Mouse (Mus musculus) layer of hippocampus, postnatal 36 days (tissue): ENCODE results near the gene Hist1h4j. TPM values are rescaled to one million over a fixed set of nuclear protein-coding genes. Genes with fewer than 3 reads are reported as not detected.
"Not testable (repeated sequence)": the region's sequence is repeated elsewhere in the genome, so short reads cannot be mapped to it uniquely, and the experiment has no call there.

Source experiments
- DNase-seq, 2 experiments: peaks; one replicate each; pipeline ENCODE4 v3.0.0; 2022
- total RNA-seq, 2 experiments: library from RNA; stranded (reverse); gene quantifications; 2 replicates each; pipeline ENCODE4 v1.2.3; 2021

Hist1h4j gene
- total RNA-seq, result 10 to 100 TPM; 15.7 to 17.9 TPM

DNA sequence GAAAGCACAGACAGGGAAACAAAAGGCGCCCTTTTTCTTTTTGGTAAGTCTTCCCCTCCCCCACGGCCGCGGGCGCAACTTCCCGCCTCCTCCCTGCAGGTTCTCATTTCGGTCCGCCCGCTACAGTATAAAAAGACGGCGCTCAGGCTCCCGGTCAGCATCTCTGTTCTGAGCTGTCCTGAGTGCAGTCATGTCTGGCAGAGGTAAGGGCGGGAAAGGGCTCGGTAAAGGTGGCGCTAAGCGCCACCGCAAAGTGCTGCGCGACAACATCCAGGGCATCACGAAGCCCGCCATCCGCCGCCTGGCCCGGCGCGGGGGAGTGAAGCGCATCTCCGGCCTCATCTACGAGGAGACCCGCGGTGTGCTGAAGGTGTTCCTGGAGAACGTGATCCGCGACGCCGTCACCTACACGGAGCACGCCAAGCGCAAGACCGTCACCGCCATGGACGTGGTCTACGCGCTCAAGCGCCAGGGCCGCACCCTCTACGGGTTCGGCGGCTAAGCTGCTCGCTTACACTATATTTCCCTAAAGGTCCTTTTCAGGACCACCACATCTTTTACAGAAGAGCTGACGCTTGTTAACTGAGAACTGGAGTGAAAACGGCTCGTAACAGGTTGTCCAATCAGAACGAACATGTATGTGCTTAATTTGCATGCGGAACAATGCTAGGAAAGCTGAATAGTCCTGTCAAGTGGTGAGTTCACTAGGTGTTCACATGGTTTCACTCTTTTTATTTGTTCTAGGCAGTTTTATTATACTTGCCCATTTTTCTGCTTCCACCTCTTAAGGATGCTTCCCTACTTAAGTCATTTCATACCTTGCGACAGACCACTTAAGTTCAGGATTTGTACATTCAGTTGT lies at the start of gene Hist1h4j:
TSS of gene Hist1h4j (plus strand) at position 159 of the 862 bp plus-strand sequence.
- DNase-seq, result peak; percentile 69 to 71

DNA sequence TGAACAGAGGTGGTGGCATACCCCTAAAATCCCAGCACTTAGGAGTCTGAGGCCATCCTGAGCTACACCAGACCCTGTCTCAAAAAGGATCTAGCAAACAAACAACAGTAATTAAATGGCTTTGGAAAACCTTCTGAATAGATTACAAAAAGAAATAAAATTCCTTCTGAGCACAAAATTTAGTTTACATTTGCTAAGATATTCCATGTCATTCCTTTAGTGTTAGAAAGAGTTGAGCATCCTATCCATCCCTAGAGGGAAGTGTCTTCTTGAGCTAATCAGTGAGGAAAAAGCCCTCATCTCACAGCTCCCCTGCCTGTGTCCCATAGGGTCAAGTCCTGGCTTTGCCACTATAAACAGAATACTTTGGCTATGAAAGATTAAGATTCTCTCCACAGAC lies 37.1 kb upstream of the Hist1h4j start, which contains the start of gene Olfr1359:
TSS of gene Olfr1359 (plus strand) at position 301 of the 400 bp plus-strand sequence.
- DNase-seq, result no peak

DNA sequence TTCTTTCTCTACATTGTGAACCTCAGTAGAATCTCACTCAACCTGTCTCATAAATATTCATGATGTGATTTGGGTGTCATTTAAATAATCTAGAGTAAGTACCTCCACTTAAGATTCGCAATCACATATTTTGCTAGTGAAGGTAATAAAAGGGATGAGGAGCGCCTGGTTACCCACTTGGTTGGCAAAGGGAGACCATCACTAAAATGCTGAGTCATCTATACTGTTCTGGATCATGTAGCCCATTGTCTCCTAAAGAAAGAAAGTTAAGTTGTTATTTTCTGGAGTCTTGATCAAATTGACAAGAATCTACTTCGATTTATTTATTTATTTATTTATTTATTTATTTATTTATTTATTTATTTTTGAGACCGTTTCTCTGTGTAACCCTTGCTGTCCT lies 28.2 kb upstream of the Hist1h4j start:
- DNase-seq, result no peak

DNA sequence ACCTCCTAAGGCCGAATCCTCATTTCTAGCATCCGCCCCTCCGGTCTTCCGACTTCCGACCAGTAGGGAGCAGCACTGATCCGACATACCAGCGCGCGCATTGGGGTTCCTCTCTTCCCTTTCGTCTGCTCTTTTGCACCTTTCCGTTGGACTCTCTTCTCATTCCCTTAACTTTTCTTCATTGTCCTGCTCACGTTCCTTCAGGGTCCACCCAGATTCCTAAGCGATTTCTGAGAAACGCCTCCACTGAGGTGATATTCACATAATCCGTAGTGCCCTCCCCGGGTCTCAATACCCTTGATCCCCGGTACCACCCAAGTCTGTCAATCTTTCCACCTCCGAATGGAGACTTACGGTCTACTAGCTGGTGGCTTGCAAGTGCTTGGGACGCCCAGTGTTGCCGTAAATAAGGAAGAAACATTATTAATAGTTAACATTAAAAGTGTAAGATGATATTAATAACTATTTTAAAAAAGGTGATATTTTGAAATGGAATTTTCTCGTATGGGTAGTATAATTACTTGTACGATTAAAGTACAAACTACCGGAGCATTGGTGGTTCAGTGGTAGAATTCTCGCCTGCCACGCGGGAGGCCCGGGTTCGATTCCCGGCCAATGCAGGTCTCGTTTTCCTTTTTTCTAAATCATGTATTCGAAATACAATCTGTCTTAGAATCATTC lies 24.7 kb upstream of the Hist1h4j start:
- DNase-seq, result peak; percentile 82 to 89

DNA sequence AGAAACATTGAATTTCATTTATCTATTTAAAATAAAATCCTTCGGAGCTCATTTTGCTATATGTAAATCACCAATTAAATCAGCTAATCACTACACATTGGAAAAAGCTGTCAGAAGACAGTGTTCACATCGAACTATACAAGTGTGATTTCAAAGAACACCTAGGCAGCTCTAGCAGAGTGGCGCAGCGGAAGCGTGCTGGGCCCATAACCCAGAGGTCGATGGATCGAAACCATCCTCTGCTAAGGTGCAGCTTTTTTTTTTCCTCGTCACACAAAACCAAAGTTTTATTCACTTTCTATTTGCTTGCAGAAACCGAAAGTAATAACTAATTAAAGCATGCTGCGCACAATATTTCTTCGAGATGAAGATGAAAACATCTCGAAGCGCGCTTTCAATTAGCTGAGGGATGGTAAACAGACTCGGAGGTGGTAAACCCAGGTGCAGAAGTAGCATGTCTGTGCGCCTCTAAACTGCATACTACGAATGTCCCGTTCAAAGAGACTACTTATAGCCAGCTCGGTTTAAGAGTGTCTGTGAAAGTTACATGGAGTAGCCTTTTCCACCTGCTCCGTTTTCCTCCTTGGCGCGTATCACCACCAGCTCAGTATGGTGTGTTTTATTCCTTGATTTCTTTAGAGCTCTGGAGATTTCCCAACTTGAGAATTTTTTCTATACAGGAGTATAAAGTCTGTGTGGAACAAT lies 23.9 kb upstream of the Hist1h4j start:
- DNase-seq, result peak; percentile 79 to 84

DNA sequence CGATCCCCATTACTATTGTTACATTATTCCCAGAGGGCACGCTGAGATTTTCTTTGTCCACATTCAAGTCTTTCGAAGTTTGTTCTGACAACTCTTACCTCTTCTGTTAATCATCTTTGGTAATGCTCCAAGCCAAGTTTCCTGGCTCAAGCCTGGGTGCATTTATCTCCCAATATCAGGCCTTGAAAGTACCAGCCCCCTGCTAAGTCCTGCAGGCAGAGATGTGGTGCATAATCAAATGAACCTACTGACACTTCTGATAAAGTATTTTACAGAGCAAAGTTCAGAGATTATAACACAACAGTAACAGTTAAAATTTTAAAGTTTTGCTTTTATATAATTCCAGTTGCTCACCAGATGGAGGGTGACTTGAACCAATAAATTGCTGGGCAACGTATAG lies 23.2 kb upstream of the Hist1h4j start:
- DNase-seq, result no peak

DNA sequence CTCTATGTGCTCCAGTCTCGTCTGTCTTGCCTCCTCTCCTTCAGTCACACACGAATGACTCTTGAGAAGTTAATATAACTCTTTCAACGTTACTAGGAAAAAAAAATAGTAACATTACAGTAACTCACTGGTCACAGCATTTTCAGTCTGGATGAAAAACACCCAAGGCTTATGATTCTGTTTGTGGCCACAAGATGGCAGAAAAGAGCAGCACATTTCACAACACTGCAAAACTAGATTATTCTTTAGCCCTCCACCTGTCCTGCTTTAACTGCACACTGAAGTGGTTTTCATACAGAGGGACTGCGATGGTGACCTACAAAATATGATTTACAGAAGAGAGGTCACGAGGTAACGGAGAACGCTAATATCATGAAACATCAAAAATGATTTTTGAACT lies 20.1 kb upstream of the Hist1h4j start:
- peak in 1 of 2 experiments; percentile 61 for DNase-seq

DNA sequence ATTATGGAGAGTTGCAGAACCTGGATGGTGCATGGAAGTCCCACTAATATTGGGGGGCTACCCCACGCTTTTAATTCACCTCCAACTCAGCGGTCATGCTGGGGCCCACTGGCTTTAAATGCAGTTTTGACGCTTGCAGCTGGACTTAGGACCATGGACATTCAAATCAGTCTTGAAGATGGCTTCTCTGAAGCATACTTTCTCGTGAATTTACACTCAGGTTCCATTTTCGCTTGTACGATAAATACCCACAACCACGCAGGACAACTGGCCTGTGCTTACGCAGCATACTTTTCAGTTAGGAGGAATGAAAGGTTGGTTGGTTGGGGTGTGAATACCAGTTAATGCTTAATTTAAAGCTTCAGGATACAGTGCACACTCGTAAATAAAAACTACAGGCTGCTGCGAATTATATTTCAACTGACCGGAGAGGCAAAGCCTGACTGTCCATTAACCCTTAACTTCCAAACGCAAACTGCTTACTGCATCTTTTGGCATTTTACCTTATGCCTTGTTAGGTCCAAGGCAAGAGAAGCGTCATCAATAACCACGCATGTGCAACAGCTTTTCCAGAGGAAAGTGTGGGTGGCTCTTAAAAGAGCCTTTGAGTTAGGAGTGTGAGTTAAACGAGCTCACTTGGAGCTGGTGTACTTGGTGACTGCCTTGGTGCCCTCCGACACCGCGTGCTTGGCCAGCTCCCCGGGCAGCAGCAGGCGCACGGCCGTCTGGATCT lies 19.6 kb upstream of the Hist1h4j start:
- no peak for DNase-seq

DNA sequence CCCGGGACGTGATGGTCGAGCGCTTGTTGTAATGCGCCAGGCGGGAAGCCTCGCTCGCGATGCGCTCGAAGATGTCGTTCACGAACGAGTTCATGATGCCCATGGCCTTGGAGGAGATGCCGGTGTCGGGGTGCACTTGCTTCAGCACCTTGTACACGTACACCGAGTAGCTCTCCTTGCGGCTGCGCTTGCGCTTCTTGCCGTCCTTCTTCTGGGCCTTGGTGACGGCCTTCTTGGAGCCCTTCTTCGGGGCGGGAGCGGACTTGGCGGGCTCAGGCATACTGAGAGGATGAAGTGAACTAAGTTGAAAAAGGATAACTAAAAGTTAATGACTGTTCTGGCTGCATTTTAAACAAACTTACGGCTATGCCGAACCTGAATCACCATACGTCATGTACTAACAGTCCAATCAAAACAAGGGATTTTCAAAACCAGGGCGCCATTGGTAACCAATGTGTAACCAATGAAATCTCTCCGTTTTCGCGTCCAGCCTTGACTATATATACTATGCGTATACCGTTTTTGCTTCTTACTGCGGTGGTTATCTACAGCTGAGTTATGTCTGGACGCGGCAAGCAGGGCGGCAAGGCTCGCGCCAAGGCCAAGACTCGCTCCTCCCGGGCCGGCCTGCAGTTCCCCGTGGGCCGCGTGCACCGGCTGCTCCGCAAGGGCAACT lies 18.9 kb upstream of the Hist1h4j start, which contains the start of the genes Hist1h2bl and Hist1h2ai:
TSS of gene Hist1h2bl (minus strand) at position 280 of the 676 bp plus-strand sequence.
TSS of gene Hist1h2ai (plus strand) at position 559 of the 676 bp plus-strand sequence.
- DNase-seq, result peak; percentile 74 to 84

DNA sequence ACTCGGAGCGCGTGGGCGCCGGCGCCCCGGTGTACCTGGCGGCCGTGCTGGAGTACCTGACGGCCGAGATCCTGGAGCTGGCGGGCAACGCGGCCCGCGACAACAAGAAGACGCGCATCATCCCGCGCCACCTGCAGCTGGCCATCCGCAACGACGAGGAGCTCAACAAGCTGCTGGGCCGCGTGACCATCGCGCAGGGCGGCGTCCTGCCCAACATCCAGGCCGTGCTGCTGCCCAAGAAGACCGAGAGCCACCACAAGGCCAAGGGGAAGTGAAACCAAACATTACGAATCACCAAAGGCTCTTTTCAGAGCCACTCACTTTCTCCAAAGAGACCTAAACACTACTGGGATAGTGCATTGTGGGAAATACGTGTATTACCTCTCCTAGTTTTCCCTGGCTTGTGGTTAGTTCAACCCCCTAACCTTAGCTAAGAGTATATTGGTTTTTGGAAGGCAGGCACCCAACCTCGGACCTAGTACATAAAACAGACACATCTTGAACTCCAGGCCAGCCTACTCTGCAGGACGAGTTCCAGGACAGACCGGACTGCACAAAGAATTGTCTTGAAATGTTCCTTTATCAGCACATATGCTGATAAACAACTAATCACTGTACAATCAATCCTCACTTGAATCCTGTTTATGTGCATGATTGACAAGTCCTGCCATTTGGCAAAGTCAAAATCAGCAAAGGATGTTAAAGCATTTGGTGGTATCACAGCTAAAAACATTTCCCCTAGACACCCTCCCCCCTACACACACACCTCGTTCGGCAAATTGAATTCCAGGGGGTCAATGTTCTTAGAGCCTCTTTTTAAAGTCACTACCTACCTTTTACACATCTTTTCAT lies 18.1 kb upstream of the Hist1h4j start:
- DNase-seq, result not testable (repeated sequence)

DNA sequence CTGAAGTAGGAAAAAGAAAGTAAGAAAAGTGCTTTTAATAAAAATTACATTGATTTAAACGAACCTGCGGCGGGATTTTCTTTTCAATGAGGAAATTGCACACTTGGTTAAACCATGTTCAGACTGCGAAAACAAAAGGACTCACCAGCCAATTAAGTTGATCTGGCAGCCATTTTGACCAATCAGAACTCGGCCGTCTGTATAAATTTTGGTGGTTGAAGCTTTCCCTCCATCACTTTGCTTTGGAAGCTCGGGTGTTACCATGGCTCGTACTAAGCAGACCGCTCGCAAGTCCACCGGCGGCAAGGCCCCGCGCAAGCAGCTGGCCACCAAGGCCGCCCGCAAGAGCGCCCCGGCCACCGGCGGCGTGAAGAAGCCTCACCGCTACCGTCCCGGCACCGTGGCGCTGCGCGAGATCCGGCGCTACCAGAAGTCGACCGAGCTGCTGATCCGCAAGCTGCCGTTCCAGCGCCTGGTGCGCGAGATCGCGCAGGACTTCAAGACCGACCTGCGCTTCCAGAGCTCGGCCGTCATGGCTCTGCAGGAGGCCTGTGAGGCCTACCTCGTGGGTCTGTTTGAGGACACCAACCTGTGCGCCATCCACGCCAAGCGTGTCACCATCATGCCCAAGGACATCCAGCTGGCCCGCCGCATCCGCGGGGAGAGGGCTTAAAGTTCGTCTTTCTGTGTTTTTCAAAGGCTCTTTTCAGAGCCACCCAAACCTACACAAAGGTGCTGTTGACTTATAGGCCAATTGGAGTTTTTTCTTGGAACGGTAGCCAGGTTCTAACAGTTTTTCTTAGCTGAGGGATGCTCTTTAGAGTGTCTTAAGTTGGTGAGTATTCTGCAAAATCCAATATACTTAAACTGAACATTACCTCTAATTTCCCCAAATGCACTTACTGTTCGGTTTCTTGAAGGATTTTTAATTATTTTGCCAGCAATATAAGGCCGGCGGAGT lies 17.2 kb upstream of the Hist1h4j start, which contains the start of gene Hist1h3h:
TSS of gene Hist1h3h (plus strand) at position 263 of the 961 bp plus-strand sequence.
- peak; percentile 86 to 87 for DNase-seq

DNA sequence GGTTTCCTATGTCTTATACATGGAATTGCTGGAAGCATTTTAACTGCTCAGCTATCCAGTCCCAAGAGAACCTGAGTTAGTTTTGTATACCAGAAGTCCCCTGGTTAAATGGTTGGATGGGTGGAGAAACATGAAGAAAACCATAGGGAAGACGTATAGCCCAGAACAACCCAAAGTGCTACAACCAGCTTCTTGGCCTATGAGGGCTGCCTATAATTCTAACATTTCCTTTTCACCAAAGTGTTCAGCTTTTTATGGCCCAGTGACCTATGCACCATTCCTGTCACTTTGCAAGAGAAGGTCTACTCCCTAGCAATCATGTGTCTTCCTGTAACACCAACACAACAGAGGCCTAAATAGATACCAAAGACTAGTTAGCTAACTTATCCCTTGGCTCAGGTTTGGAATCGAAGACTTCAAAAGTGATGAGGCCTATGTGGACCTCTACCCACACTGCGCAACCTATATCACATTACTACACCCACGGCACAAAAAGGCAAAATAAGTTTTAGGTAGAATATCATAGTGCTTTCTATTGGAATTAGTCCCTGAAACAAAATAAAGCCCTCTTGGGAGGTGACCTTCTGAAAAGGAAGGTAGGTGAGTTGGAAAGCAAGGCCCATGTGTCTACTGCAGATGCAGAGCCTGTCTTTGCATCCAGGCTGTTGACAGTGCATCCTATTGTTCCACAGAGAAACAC lies 16.3 kb upstream of the Hist1h4j start:
- DNase-seq, result no peak

DNA sequence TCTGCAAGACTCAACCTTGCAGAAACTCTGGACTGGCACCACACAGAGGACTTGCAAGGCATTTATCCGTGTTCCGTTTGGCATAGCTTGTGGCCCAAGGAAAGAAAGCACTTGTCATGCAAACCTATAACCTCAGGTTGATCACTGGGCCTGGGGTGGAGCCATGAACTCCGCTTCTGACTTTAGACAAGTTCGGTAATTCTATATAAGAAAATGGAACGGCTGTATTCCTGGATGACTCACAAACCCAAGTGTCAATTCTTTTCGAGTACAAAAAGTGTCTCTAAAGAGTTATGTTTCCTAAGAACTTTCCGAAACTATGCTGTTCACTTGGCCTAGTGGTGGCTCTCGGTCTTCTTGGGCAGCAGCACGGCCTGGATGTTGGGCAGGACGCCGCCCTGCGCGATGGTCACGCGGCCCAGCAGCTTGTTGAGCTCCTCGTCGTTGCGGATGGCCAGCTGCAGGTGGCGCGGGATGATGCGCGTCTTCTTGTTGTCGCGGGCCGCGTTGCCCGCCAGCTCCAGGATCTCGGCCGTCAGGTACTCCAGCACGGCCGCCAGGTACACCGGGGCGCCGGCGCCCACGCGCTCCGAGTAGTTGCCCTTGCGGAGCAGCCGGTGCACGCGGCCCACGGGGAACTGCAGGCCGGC lies 13.6 kb upstream of the Hist1h4j start:
- not testable (repeated sequence) for DNase-seq

DNA sequence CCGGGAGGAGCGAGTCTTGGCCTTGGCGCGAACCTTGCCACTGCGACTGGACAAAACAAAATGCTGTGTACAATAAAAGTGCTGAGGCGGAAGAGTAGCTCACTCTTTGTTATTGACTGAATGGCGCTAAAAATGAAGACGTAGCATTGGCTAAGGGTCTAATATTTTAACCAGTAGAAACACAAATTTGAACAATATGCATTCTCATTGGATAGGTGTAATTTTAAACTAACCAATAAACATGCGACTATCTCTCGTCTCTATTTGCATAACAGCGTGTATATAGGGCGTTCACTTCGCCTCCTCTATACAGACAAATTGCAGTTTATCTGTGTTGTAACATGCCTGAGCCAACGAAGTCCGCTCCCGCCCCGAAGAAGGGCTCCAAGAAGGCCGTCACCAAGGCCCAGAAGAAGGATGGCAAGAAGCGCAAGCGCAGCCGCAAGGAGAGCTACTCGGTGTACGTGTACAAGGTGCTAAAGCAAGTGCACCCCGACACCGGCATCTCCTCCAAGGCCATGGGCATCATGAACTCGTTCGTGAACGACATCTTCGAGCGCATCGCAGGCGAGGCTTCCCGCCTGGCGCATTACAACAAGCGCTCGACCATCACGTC lies 13.0 kb upstream of the Hist1h4j start, which contains the start of gene Hist1h2bm:
TSS of gene Hist1h2bm (plus strand) at position 288 of the 616 bp plus-strand sequence.
- peak; percentile 54 to 56 for DNase-seq

DNA sequence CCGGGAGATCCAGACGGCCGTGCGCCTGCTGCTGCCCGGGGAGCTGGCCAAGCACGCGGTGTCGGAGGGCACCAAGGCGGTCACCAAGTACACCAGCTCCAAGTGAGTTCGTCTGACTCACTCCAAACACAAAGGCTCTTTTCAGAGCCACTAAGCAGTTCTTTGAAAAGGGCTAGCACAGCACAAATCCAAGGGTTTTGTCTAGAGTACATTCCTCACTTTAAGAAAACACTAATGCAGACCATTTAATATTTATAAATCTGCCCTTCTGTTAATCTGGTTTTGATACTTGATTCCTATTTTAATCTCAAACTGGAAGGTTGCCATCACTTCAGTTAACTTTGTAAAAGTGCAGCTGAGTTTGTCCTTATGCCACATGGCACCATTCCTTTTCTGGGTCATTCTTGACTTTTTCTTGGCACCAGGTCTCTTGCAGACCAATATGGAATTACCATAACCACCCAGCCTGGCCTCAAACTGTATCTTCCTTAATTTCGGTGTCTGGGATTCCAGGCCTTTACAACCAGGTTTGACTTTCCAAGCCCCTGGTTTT lies 12.4 kb upstream of the Hist1h4j start:
- no peak for DNase-seq

DNA sequence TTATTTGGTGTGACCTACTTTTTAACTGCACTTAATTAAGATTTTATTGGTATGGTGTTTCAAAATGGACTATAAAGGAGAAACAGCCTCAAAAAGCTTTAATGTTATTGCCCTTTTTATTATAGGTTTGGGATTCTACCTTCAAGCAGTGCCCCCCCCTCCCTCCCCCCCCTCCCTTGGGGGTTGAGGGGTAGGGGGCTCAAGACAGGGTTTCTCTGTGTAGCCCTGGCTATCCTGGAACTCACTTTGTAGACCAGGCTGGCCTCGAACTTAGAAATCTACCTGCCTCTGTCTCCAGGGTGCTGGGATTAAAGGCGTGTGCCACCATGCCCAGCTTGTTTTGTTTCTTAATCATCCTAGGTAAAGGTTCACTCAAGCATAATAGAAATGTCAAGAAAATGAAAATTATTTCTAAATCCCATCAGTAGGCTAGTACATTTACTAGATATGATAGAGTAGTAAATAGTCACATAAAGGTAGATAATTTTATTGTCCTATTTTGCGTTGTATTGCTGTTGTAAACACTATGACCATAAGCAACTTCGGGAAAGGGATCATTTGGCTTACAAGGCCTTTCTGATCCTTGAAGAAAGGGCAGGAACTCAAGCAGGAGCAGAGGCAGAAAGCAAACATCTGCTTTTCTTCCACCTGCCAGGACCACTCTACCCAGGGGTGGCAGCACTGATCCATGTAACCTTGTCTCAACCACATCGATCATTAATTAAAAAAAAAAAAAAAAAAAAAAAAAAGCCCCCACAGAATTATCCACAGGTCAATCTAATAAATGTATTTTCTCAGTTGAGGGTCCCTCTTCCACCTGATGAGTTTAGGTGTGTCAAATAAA lies 11.6 kb upstream of the Hist1h4j start:
- DNase-seq, result no peak
